Mouse (Mus musculus) bone marrow, adult 2 months (tissue): ENCODE data around the gene Camta1. TPM values are rescaled to one million over a fixed set of nuclear protein-coding genes. Genes with fewer than 3 reads are reported as not detected.

Experiments used
- H3K27ac ChIP-seq: fragments of 200-500 bp; 2 replicates; pipeline ENCODE4 v1.5.1; 2012; ENCODE audit warnings: low read depth, mild to moderate bottlenecking, control low read depth, inconsistent platforms, low read length; ENCODE audit not compliant: control insufficient read depth, poor library complexity, insufficient read depth
- H3K4me1 ChIP-seq: fragments of 200-500 bp; 2 replicates; pipeline ENCODE4 v1.6.1; 2011; ENCODE audit warnings: low read length; ENCODE audit not compliant: control insufficient read depth, insufficient read depth
- H3K4me3 ChIP-seq: fragments of 200-500 bp; replicated peaks from 2 replicates; pipeline ENCODE3; 2011; ENCODE audit warnings: mild to moderate bottlenecking, low read depth, low read length, control low read depth; ENCODE audit not compliant: control insufficient read depth
- CTCF ChIP-seq: fragments of 200-500 bp; IDR thresholded peaks from 2 replicates; pipeline ENCODE4 v1.5.1; 2011; ENCODE audit warnings: low read length, control low read depth; ENCODE audit not compliant: control insufficient read depth, insufficient read depth
- POLR2A ChIP-seq: fragments of 200-500 bp; IDR thresholded peaks from 2 replicates; pipeline ENCODE4 v1.6.1; 2011; ENCODE audit warnings: low read depth, mild to moderate bottlenecking, control low read depth, low read length, borderline replicate concordance; ENCODE audit not compliant: control insufficient read depth
- WGBS: fragments of 180-500 bp; shearing (Covaris S2); methylation state at CpG from one replicate; pipeline ENCODE4 v1.1.7; 2018; 5-methylcytosine and 5-hydroxymethylcytosine counted together
- polyA plus RNA-seq: library from polyadenylated mRNA; stranded (reverse); fragments of >200 nt; gene quantifications from 2 replicates; pipeline ENCODE4 v1.2.4, GENCODE M21; 2011; ENCODE audit warnings: low replicate concordance; ENCODE audit not compliant: missing spikeins, insufficient read depth, insufficient read length

Camta1 gene
- polyA plus RNA-seq, 1 experiment: 26.6 TPM

DNA sequence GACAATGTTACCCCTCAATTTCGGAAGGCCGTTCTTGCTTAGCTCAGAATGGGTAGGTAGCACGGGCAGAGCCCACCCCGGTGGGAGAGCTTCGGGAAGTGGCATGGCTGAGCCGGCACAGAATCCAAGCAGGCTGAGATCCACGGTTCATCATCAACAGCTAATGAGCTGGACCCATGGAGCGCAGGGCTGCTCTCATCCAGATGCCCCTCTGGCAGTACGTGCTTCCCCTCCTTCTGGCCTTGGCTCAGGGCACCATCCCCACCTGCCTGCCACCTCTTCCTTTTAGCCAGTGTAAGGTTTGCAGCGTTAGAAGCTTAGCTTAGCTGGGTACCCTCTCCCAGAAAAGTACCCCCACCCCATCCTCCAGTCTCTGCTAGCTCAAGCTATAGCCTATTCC is 545.2 kb downstream of the Camta1 start:
- no peak overlapping the region for H3K4me3 ChIP-seq
- WGBS: 81% methylated on average over 10 of the region's 10 CpGs
- TF ChIP-seq CTCF (no peak), POLR2A (no peak)

DNA sequence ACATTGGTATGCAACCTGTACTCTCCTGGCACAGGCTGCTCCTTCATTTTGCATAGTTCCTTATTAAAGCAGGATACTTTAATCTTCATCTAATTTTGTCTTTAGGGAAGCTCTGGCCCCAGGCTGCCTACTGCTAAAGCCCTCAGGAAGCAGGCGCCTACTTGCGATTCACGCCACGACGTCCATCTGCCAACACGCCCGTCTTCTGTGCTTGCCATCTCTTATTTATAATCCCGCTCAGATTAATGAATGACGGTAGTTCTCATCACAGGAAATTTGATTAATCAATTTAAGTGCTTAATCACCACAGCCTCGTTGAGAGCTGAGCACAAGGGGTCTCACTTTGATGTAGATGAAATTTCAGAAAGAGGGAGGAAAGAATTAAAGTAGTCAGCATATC is 546.0 kb downstream of the Camta1 start:
- 70% methylated on average over 10 of the region's 10 CpGs for WGBS
- H3K4me3 ChIP-seq: no peak overlapping the region
- no peak overlapping the region for H3K27ac ChIP-seq
- no peaks in the 10 kb centered on the region for H3K4me1 ChIP-seq
- TF ChIP-seq POLR2A (no peak), CTCF (no peak)

More for the DNA sequence above, 545.2 kb downstream of the Camta1 start:
- no peak overlapping the region for H3K27ac ChIP-seq
- H3K4me1 ChIP-seq: no peaks in the 10 kb centered on the region

DNA sequence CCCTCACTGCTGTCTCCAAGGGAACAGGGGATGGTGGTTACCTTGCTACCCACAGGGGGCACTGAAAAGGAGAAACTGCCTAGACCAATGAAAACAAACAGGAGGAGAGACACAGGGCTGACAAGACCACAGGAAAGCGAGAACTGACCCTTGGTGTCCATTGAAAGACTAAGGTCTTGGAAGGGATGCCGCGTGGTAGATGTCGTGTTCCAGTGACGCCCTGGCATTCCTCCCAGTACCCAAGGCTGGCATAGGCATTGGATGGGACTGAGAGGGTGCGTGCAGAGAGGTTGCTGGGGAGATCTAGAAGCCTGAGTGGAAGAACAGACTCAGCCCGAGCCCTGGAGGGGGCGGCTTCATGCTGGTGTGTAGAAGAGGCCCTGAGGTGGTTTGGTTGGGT is 550.9 kb downstream of the Camta1 start:
- Histone ChIP-seq H3K27ac (no peak overlapping the region), H3K4me3 (no peak overlapping the region), H3K4me1 (no peaks in the 10 kb centered on the region)
- WGBS: 80% methylated on average over 8 of the region's 8 CpGs
- TF ChIP-seq POLR2A (no peak), CTCF (no peak)

DNA sequence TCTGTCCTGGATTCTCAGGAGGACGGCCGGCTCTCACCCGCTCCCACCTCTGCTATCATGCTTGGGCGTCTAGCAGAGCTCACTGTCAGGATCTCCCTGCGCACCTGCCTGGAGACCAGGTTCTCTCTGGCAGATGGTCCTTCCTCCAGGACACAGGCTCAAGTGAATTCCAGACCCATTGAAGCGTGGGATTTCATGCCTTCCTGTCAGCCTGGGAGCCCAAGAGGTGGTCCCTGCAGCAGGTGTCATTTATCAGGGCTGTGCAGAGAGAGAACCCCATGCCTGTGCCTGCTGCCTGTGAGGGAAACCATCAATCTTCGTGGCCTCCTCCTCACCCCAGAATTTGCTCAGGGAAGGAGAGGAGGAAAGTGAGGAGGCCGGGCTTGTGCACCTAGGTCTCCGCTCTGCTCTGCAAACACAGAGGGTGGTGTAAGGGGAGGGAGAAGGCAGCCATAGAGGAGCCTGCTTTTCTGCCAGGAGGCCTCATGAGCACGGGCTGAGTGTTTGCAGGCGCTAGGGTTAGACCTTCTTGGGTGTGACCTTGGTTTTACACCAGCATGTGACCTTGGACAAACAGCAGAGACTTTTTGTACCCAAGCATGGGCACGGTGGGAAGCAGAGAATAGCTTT is 551.5 kb downstream of the Camta1 start:
- 53% methylated on average over 12 of the region's 12 CpGs for WGBS
- TF ChIP-seq CTCF (no peak), POLR2A (no peak)
- Histone ChIP-seq H3K4me3 (no peak overlapping the region), H3K4me1 (no peaks in the 10 kb centered on the region), H3K27ac (no peak overlapping the region)

DNA sequence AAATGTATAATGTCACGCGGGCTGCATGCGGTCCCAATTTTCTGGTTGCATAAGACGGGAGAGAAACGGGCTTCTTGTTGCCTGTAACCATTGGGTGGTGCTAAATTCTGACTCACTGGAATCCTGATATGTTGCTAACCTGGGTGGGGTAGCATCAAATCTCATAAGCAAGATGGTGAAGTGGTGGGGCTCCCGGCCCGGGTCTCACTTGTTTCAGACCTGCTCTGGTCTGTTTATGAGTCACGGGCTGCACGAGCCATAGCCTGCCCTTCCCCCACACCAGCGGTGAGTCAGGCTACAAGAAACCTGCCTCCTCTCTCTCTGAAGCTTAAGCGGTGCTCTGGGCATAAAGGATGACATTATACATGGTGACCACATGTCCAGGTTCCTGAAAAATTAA is 554.8 kb downstream of the Camta1 start:
- H3K4me3 ChIP-seq: no peak overlapping the region
- WGBS: 82% methylated on average over 11 of the region's 11 CpGs
- H3K27ac ChIP-seq: no peak overlapping the region
- TF ChIP-seq POLR2A (no peak), CTCF (no peak)
- H3K4me1 ChIP-seq: no peaks in the 10 kb centered on the region

DNA sequence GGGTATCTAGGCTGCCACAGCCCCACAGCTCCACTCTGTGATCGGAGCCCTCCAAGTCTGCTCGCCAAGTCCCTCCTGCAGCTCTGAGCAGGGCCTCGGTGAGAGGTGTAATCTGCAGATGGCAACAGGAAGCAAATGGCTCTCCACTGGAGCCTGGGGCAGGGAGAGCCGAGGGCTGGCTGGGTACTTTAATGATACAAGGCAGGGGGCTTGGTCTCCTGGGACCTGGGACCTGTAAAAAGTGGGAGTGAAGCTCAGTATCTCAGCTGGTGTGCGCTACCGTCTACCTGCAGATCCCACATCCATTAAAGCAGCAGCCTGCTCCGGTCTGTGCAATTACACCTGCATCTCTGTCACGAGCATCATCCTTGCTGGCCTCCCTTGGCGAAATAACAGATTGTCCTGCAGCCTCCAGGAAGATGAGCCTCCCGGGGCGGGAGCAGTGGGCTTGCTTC is 555.3 kb downstream of the Camta1 start:
- H3K4me3 ChIP-seq: no peak overlapping the region
- TF ChIP-seq POLR2A: no peak
- no peak for TF ChIP-seq CTCF
- no peaks in the 10 kb centered on the region for H3K4me1 ChIP-seq
- 55% methylated on average over 11 of the region's 11 CpGs for WGBS
- no peak overlapping the region for H3K27ac ChIP-seq

DNA sequence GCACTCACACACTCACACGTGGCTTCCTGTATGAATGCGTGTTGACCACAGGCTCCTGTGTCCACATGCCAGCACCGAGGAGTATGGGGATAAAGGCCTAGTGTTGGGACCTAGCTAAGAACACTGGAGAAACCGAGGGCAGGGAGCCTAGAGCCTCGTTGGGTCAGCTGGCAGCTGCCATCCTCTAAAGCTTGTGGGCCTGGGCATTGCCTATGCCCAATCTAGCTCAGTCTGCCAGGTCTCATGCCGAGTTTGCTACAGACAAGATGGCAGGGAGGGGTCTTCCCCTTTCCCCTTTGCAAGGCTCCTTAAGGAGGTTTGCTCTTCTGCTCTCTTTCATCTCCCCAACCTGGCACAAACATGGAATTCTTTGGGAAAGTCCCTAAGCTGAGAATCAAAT is 555.9 kb downstream of the Camta1 start:
- WGBS: 60% methylated on average over 6 of the region's 6 CpGs
- Histone ChIP-seq H3K27ac (no peak overlapping the region), H3K4me1 (no peaks in the 10 kb centered on the region), H3K4me3 (no peak overlapping the region)
- TF ChIP-seq CTCF (no peak), POLR2A (no peak)

DNA sequence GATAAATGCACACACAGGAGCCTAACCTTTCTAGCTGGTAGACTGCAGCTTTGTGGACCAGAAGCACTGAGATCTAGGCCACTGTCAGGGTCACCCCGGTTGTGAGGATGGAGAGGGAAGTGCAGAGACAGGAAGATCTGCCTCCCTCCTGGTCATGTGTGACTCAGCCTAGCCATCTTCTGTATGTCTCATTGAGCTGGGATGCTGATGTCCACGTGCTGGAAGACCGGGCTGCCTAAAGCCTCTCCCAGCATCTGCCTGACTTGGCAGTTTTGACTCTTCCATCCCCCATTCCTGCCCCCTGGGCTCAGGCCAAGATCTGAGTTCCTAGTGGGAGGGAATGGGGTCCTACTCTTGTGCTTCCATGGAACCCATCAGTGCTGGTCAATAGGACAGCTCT is 557.7 kb downstream of the Camta1 start:
- Histone ChIP-seq H3K4me1 (no peaks in the 10 kb centered on the region), H3K4me3 (no peak overlapping the region), H3K27ac (no peak overlapping the region)
- WGBS: 65% methylated on average over 3 of the region's 3 CpGs
- TF ChIP-seq CTCF (no peak), POLR2A (no peak)

DNA sequence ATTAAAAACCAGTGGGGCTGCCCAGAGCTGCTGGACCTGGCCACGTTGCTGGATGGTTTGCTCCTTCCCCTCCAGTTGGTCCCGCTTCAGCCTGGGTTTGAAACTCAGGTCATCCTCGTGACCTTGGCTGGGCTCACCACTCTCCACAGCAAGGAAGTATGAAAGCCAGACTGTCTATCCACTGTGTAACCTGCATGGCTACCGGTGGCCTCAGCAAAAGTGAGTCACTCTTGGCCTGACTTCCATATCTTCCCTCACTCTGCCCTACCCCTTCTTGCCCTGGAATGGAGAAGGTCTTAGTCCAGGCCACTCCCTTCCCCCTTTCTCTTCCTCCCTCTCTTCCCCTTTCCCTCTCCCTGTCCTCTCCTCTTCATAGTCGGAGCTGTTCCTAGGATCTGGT is 558.2 kb downstream of the Camta1 start:
- Histone ChIP-seq H3K4me1 (no peaks in the 10 kb centered on the region), H3K27ac (no peak overlapping the region), H3K4me3 (no peak overlapping the region)
- 68% methylated on average over 5 of the region's 5 CpGs for WGBS
- TF ChIP-seq POLR2A (no peak), CTCF (no peak)
